Mouse (Mus musculus) monocyte, adult 59 days (primary cell): ENCODE results near the gene Muc3a. TPM values are rescaled to one million over a fixed set of nuclear protein-coding genes. Genes with fewer than 3 reads are reported as not detected.

Experiments used
- total RNA-seq, 2 experiments: library from RNA; stranded (reverse); gene quantifications; one replicate each; pipeline ENCODE4 v1.2.4; 2023

Muc3a gene
- not detected for total RNA-seq

DNA sequence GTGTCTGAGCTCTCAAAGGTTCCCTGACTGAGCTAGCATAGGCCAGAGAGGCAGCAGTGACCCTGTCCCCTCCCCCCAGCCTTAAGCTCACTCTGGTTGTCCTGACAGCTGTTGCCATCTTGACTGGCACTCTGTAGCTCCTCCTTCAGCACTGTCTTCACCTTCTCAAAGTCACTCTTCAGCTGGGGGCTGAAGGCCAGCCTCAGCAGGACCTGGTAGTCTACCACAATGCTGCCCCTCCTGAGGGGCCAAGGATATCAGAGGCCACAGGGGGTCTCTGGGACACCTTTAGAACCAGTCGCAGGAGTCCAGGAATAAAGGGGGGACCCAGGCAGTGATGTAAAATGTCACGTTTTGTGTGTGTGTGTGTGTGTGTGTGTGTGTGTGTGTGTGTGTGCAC lies at the start of gene Muc3a:
Muc3a (minus strand) TSS at position 101 of the 400 bp plus-strand sequence.

Other genes starting within 250 kb of the Muc3a start
- 1 to 10 TPM; 1.1 to 2.3 TPM for gene Cldn15, start 245.8 kb downstream of the Muc3a start, total RNA-seq
- 100 to 1,000 TPM; 238 to 266 TPM for gene Plod3, start 225.4 kb downstream of the Muc3a start, total RNA-seq
- 10 to 100 TPM; 88.6 to 93.8 TPM for gene Znhit1, start 224.4 kb downstream of the Muc3a start, total RNA-seq
- under 1 TPM in 1 of 2 experiments, not detected in 1; 0.33 TPM for gene Vgf, start 186.0 kb downstream of the Muc3a start, total RNA-seq
- gene Ap1s1, start 166.3 kb downstream of the Muc3a start, total RNA-seq = 10 to 100 TPM; 27.4 to 28.5 TPM
- 1 to 10 TPM; 7.6 to 7.9 TPM for gene Serpine1, start 140.1 kb downstream of the Muc3a start, total RNA-seq
- 10 to 100 TPM; 33.3 to 34.2 TPM for gene Trim56, start 96.2 kb downstream of the Muc3a start, total RNA-seq
- gene Muc3, start 63.1 kb downstream of the Muc3a start, total RNA-seq = not detected
- gene Ache, start 75.1 kb upstream of the Muc3a start, total RNA-seq = 1 to 10 TPM in 1 of 2 experiments, under 1 TPM in 1; 0.16 to 1.7 TPM
- under 1 TPM in 1 of 2 experiments, not detected in 1; 0.70 TPM for gene Ufsp1, start 82.2 kb upstream of the Muc3a start, total RNA-seq
- 100 to 1,000 TPM; 177 to 211 TPM for gene Srrt, start 95.3 kb upstream of the Muc3a start, total RNA-seq
- 10 to 100 TPM; 16.0 to 19.2 TPM for gene Trip6, start 102.0 kb upstream of the Muc3a start, total RNA-seq
- gene Slc12a9, start 121.2 kb upstream of the Muc3a start, total RNA-seq = 10 to 100 TPM; 74.1 to 74.2 TPM
- gene Ephb4, start 137.7 kb upstream of the Muc3a start, total RNA-seq = under 1 TPM in 1 of 2 experiments, not detected in 1; 0.30 TPM